Mouse (Mus musculus) forebrain, postnatal 0 days (tissue): ENCODE measurements around the gene Ruvbl2. TPM values are rescaled to one million over a fixed set of nuclear protein-coding genes. Genes with fewer than 3 reads are reported as not detected.
"Not testable (repeated sequence)": the region's sequence is repeated elsewhere in the genome, so short reads cannot be mapped to it uniquely, and the experiment has no call there.

ENCODE experiments used
- ATAC-seq: fragments of 200-750 bp; cut with Nextera tagmentation; 2 replicates; pipeline ENCODE4 v1.8.0; 2017; ENCODE audit warnings: mild to moderate bottlenecking, moderate library complexity
- DNase-seq: peaks from one replicate; pipeline ENCODE4 v3.0.0-alpha.2; 2015
- H3K27ac ChIP-seq: fragments of 300-500 bp; sonication (generic); 2 replicates; pipeline ENCODE4 v1.5.1; 2014; ENCODE audit warnings: low read depth, mild to moderate bottlenecking, antibody characterized with exemption, low read length, moderate library complexity, mixed read lengths
- H3K27me3 ChIP-seq: fragments of 300-500 bp; sonication (generic); 2 replicates; pipeline ENCODE4 v1.6.1; 2014; ENCODE audit warnings: mild to moderate bottlenecking, low read length, mixed read lengths; ENCODE audit not compliant: insufficient read depth
- H3K36me3 ChIP-seq: fragments of 300-500 bp; sonication (generic); 2 replicates; pipeline ENCODE4 v1.6.1; 2014; ENCODE audit warnings: mild to moderate bottlenecking, moderate library complexity; ENCODE audit not compliant: insufficient read depth
- H3K4me1 ChIP-seq: fragments of 300-500 bp; sonication (generic); 2 replicates; pipeline ENCODE4 v1.6.1; 2014; ENCODE audit warnings: antibody characterized with exemption; ENCODE audit not compliant: insufficient read depth
- H3K4me2 ChIP-seq: fragments of 300-500 bp; sonication (generic); 2 replicates; pipeline ENCODE4 v1.6.1; 2014; ENCODE audit warnings: low read depth, mild to moderate bottlenecking, moderate library complexity
- H3K4me3 ChIP-seq: fragments of 300-500 bp; sonication (generic); 2 replicates; pipeline ENCODE4 v1.5.1; 2014; ENCODE audit warnings: low read depth, low read length, mixed read lengths
- H3K9ac ChIP-seq: fragments of 300-500 bp; sonication (generic); 2 replicates; pipeline ENCODE4 v1.6.1; 2014; ENCODE audit warnings: mild to moderate bottlenecking
- H3K9me3 ChIP-seq: fragments of 300-500 bp; sonication (generic); 2 replicates; pipeline ENCODE4 v1.6.1; 2016; ENCODE audit warnings: low read length
- CTCF ChIP-seq: sonication (generic); IDR thresholded peaks from 2 replicates; pipeline ENCODE4 v1.5.1; 2016; ENCODE audit warnings: antibody characterized with exemption, control low read depth, low read depth
- WGBS: fragments of 180-500 bp; shearing (Covaris S2); extraction: QIAGEN DNeasy Blood & Tissue Kit; methylation state at CpG from one replicate; pipeline ENCODE4 v1.1.7; 2014; 5-methylcytosine and 5-hydroxymethylcytosine counted together
- polyA plus RNA-seq: library from polyadenylated mRNA; unstranded; fragments of >200 nt; fragmentation: Nextera tagmentation; extraction: Ambion mirVana; gene quantifications from 2 replicates; pipeline ENCODE4 v1.2.1, GENCODE M21; 2015
- total RNA-seq: library from RNA; depleted of rRNA; stranded (reverse); fragments of >200 nt; gene quantifications from 2 replicates; pipeline ENCODE4 v1.2.3, GENCODE M21; 2014

Ruvbl2 gene
- total and polyA plus RNA-seq, 2 experiments from 2014 or later, result 98.3 to 149 TPM

- peaks cover 28% of the 10 kb centered on the region for H3K4me1 ChIP-seq
- H3K4me2 ChIP-seq, result no peak overlapping the region
- no peak overlapping the region for H3K9ac ChIP-seq
- no peak for TF ChIP-seq CTCF
- no peak overlapping the region for H3K4me3 ChIP-seq
- H3K36me3 ChIP-seq, result peaks cover 44% of the 10 kb centered on the region
- no peaks in the 10 kb centered on the region for H3K27me3 ChIP-seq
- H3K27ac ChIP-seq, result peak overlapping the region; percentile 92
- ATAC-seq (no peak), DNase-seq (no peak)
- WGBS, result 93% methylated on average over 4 of the region's 5 CpGs
- H3K9me3 ChIP-seq, result no peaks in the 10 kb centered on the region
Observed at GRCm38 (mm10) chr7:45461326-45461725, 23.4 kb upstream of the Ruvbl2 start.

DNA sequence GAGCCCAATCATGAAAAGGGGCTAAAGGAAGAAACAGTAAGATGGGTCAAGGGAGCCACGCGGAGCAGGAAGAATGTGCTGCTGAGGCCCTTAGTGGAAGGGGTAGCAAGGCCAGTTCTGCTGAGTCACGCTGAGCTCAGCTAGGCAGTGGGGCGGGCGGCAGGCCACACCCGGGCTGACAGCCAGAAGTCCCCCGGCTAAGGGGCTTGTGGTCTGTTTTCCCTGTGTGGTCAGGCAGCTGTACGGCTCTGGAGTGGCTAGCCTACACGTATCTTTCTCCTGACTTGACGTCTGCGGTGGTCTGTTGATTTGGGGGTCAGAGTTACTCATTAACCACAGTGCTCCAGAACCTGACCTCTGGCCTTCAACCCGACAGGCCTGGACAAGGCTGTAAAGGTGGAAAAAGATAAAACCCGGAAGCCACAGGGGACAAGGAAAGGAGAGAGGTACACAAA lies 23.0 kb upstream of the Ruvbl2 start:
- no peak for ATAC-seq
- Histone ChIP-seq H3K4me3 (no peak overlapping the region), H3K27ac (peak overlapping the region; percentile 92), H3K27me3 (no peaks in the 10 kb centered on the region), H3K4me1 (peaks cover 28% of the 10 kb centered on the region), H3K36me3 (peaks cover 46% of the 10 kb centered on the region), H3K9ac (no peak overlapping the region), H3K4me2 (0 out of 2 replicates have a peak overlapping the region, but pooled peaks have one; percentile 52), H3K9me3 (no peaks in the 10 kb centered on the region)
- TF ChIP-seq CTCF, result no peak
- 41% methylated on average over 13 of the region's 13 CpGs for WGBS
- DNase-seq, result peak; percentile 43

GRCm38 (mm10) chr7:45460377-45460776 lies 22.5 kb upstream of the Ruvbl2 start:
- Histone ChIP-seq H3K27ac (peak overlapping the region; percentile 92), H3K36me3 (peaks cover 48% of the 10 kb centered on the region), H3K4me1 (peaks cover 23% of the 10 kb centered on the region), H3K4me3 (0 out of 2 replicates have a peak overlapping the region, but pooled peaks have one; percentile 87), H3K27me3 (no peaks in the 10 kb centered on the region), H3K9ac (peak overlapping the region; percentile 49), H3K9me3 (no peaks in the 10 kb centered on the region), H3K4me2 (peak overlapping the region; percentile 52)
- no peak for TF ChIP-seq CTCF
- DNase-seq (no peak), ATAC-seq (no peak)
- 73% methylated on average over 7 of the region's 7 CpGs for WGBS

GRCm38 (mm10) chr7:45459564-45460140 lies 21.8 kb upstream of the Ruvbl2 start, which contains the start of gene Ftl1:
Gene Ftl1, minus strand, starts transcription at chr7:45459884.
- Histone ChIP-seq H3K4me1 (peaks cover 21% of the 10 kb centered on the region), H3K4me3 (peak within 1 kb of the TSS; percentile 87), H3K36me3 (peaks cover 47% of the 10 kb centered on the region), H3K27ac (peak within 1 kb of the TSS; percentile 92), H3K4me2 (peak within 1 kb of the TSS; percentile 76), H3K9ac (peak within 1 kb of the TSS; percentile 87)
- WGBS, result under 1% methylated on average over 32 of the region's 37 CpGs
- H3K9me3 ChIP-seq, H3K27me3 ChIP-seq: not testable (repeated sequence)
- DNase-seq (peak; percentile 99), ATAC-seq (peak; percentile 96)

DNA sequence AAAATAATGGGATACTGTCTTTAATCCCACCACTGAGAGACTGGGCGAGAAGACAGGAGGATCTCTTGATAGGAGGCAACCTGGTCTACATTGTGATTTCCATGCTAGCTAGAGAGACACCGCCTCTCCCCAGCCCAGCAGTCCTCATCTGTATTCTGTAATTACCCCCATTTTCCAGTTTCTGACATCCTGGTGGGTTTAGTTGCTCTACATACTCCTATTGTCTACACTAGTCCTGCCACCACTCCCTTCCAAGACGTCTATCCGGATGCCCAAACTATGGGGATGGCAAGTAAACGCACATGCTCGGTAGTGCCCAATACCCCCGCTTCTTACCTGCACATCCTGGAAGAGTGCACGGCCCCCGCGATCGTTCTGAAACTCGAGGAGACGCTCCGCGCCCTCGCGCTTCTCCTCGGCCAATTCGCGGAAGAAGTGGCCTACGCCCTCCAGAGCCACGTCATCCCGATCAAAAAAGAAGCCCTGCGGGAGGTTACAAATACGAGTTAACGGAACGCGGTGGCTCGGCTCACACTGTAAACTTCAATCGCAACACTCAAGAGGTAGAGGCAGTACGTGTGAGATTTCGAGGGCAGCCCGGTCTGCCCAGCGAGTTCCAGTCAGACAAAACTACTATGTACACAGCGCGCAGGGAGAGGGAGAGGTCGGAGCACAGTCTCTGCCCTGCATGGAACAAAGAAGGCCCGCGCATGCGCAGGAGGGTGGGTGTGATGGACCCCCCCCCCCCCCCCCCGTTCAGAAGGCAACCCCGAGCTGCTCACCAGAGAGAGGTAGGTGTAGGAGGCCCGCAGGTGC lies 21.1 kb upstream of the Ruvbl2 start:
- DNase-seq, result peak; percentile 94
- peak overlapping the region; percentile 92 for H3K27ac ChIP-seq
- H3K4me3 ChIP-seq, result peak overlapping the region; percentile 87
- H3K9me3 ChIP-seq, result no peaks in the 10 kb centered on the region
- H3K36me3 ChIP-seq, result peaks cover 48% of the 10 kb centered on the region
- peaks cover 21% of the 10 kb centered on the region for H3K4me1 ChIP-seq
- peak overlapping the region; percentile 76 for H3K4me2 ChIP-seq
- WGBS, result 0% methylated on average over 41 of the region's 43 CpGs
- TF ChIP-seq CTCF, result no peak
- no peaks in the 10 kb centered on the region for H3K27me3 ChIP-seq
- ATAC-seq, result peak; percentile 77
- H3K9ac ChIP-seq, result peak overlapping the region; percentile 87

GRCm38 (mm10) chr7:45457204-45458060 lies 19.5 kb upstream of the Ruvbl2 start:
- Histone ChIP-seq H3K9ac (peak overlapping the region; percentile 87), H3K4me2 (peak overlapping the region; percentile 76), H3K4me1 (peaks cover 21% of the 10 kb centered on the region), H3K27me3 (no peaks in the 10 kb centered on the region), H3K27ac (0 out of 2 replicates have a peak overlapping the region, but pooled peaks have one; percentile 45), H3K4me3 (peak overlapping the region; percentile 87), H3K36me3 (peaks cover 36% of the 10 kb centered on the region), H3K9me3 (no peaks in the 10 kb centered on the region)
- no peak for TF ChIP-seq CTCF
- DNase-seq, result no peak
- ATAC-seq, result no peak
- WGBS, result 57% methylated on average over 9 of the region's 10 CpGs
